Mouse (Mus musculus) heart, adult 2 months (tissue): ENCODE measurements around the gene Trappc10. TPM values are rescaled to one million over a fixed set of nuclear protein-coding genes. Genes with fewer than 3 reads are reported as not detected.

Experiments
- DNase-seq, 2 experiments: peaks; one replicate each; pipeline ENCODE4 v3.0.0; 2021
- H3K27ac ChIP-seq: fragments of 200-600 bp; 2 replicates; pipeline ENCODE4 v1.8.1; 2022
- H3K27me3 ChIP-seq: fragments of 200-500 bp; 2 replicates; pipeline ENCODE4 v1.6.1; 2012; ENCODE audit warnings: mild to moderate bottlenecking, low read length, inconsistent platforms, mixed read lengths; ENCODE audit not compliant: control insufficient read depth, insufficient read depth
- H3K36me3 ChIP-seq: fragments of 200-500 bp; 2 replicates; pipeline ENCODE4 v1.6.1; 2012; ENCODE audit warnings: low read length, inconsistent platforms; ENCODE audit not compliant: control insufficient read depth, insufficient read depth
- H3K4me1 ChIP-seq: fragments of 200-500 bp; 2 replicates; pipeline ENCODE4 v1.6.1; 2011; ENCODE audit warnings: low read length; ENCODE audit not compliant: control insufficient read depth, insufficient read depth
- H3K4me3 ChIP-seq: fragments of 200-600 bp; 2 replicates; pipeline ENCODE4 v1.8.1; 2022
- H3K79me2 ChIP-seq: fragments of 200-500 bp; replicated peaks from 2 replicates; pipeline ENCODE4 v1.6.1; 2012; ENCODE audit warnings: mild to moderate bottlenecking, inconsistent platforms, low read length, moderate library complexity, mixed read lengths; ENCODE audit not compliant: control insufficient read depth, insufficient read depth
- H3K9ac ChIP-seq: fragments of 200-500 bp; 2 replicates; pipeline ENCODE4 v1.6.1; 2012; ENCODE audit warnings: low read depth, mild to moderate bottlenecking, control low read depth, inconsistent platforms, low read length, mixed read lengths
- CTCF ChIP-seq: fragments of 200-600 bp; IDR thresholded peaks from 2 replicates; pipeline ENCODE4 v1.8.1; 2022; ENCODE audit warnings: antibody characterized with exemption, mild to moderate bottlenecking, moderate library complexity
- EP300 ChIP-seq: fragments of 200-500 bp; IDR thresholded peaks from 2 replicates; pipeline ENCODE4 v1.6.1; 2011; ENCODE audit warnings: low read depth, low read length, control low read depth; ENCODE audit not compliant: insufficient read depth
- POLR2A ChIP-seq: fragments of 200-500 bp; IDR thresholded peaks from 2 replicates; pipeline ENCODE4 v1.6.1; 2011; ENCODE audit warnings: mild to moderate bottlenecking, low read depth, low read length, control low read depth; ENCODE audit not compliant: insufficient read depth
- whole genome bisulfite sequencing: fragments of 180-500 bp; shearing (Covaris S2); methylation state at CpG from one replicate; pipeline ENCODE4 v1.1.7; 2018; 5-methylcytosine and 5-hydroxymethylcytosine counted together
- intact Hi-C: fragments of 180-260 bp; cut with DNase I; formaldehyde crosslinking; loops from one replicate; pipeline ENCODE4 v1.15.1; 2025
- polyA plus RNA-seq: library from polyadenylated mRNA; depleted of rRNA; stranded (reverse); fragments of >200 nt; gene quantifications from 2 replicates; pipeline ENCODE4 v1.2.3, GENCODE M21; 2012
- total RNA-seq, 2 experiments: library from RNA; stranded (reverse); gene quantifications; 2 replicates each; pipeline ENCODE4 v1.2.3; 2021

The Trappc10 gene
- total and polyA plus RNA-seq, 3 experiments: 37.4 to 52.9 (median 43.8) TPM

DNA sequence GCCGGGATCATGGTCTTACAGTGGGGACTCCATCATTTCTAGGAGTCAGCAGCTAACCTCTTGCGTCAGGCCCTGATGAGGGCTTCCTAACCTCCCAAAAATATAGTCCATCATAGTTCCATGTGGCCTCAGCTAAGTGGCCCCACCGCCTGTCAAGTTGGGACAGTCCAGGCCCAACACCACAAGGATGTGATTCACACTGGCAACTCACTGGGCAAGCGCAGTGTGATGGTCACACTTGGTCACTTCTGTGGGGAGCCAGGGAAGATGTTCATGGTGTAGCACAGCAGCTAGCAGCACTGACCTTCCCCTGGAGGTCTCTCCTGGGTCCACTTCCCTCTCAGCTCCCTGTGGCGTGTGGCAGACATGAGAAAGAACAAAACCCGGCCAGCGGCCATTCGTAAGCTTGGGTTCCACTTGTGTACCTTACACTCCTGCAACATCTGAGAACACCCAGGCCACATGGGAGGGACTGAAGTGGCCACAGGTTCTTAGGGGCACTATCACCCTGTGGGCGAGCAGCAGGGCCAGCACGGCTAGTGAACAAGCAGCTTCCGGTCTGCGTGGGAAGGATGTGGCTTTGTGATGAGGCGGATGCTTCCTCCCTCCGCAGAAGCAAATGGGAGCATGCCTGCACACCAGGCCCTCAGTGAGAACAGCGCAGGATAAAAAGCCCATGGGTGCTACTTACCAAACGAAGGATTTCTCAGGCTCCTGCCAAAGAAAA, 83.9 kb downstream of the Trappc10 start:
- peaks cover 7% of the 10 kb centered on the region for H3K4me1 ChIP-seq
- H3K36me3 ChIP-seq: no peaks in the 10 kb centered on the region
- H3K9ac ChIP-seq: no peak overlapping the region
- TF ChIP-seq POLR2A (no peak), EP300 (no peak), CTCF (no peak)
- intact Hi-C loops: loop anchor here (1.0 kb wide), 3 partner anchors 91 to 176 kb away; partner anchors contain the start of gene Icosl
- H3K27ac ChIP-seq: no peak overlapping the region; the same call in 1 of the 2 replicates
- no peak overlapping the region for H3K4me3 ChIP-seq
- peak in 1 of 2 experiments; percentile 59 for DNase-seq
- 76% methylated on average over 16 of the region's 16 CpGs for WGBS
- no peaks in the 10 kb centered on the region for H3K79me2 ChIP-seq
- no peaks in the 10 kb centered on the region for H3K27me3 ChIP-seq

GRCm38 (mm10) chr10:78159906-78160305, 84.5 kb downstream of the Trappc10 start:
- no peaks in the 10 kb centered on the region for H3K27me3 ChIP-seq
- no peak overlapping the region; the same call in 1 of the 2 replicates for H3K4me3 ChIP-seq
- H3K79me2 ChIP-seq: no peaks in the 10 kb centered on the region
- peaks cover 7% of the 10 kb centered on the region for H3K4me1 ChIP-seq
- H3K9ac ChIP-seq: no peak overlapping the region
- WGBS: 4% methylated on average over 7 of the region's 7 CpGs
- intact Hi-C loops: loop anchor here (1.0 kb wide), 3 partner anchors 91 to 176 kb away; partner anchors contain the start of gene Icosl
- peak; percentile 84 to 89 for DNase-seq
- no peaks in the 10 kb centered on the region for H3K36me3 ChIP-seq
- peak; percentile 95 for TF ChIP-seq EP300
- TF ChIP-seq POLR2A: peak; percentile 53; the same call in 1 of the 2 replicates
- peak; percentile 99 for TF ChIP-seq CTCF
- H3K27ac ChIP-seq: peak overlapping the region; percentile 4; the same call in 1 of the 2 replicates

DNA sequence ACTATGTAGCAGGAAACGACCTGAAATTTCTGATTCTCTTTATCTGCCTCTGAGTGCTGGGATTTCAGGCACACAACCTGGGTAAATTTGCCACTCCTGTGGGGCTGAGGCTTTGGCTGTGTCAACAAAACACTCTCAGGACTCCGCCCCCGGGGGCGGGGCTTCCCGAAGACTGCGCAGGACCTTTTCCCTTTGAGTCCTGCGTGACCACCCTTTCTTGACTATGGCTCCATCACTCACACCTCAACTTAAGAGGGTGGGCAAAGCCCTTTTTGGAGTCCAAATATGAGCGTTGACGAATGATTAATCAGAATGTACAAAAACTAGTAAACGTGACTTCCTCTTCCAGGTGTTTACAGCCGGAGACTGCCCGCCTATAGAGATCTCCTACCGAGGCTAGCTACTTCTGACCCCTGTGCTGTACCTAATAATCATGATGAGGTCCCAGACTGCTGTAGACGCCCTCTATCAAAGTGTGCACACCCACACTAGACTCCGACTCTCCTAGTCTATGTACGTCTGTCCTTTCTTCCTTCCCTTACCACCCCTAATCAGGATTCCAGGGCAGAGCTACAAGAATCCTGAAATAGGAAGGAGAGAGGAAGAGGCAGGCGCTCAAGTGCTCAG, 85.1 kb downstream of the Trappc10 start:
- H3K9ac ChIP-seq: 0 out of 2 replicates have a peak overlapping the region, but pooled peaks have one; percentile 19
- 17% methylated on average over 17 of the region's 17 CpGs for WGBS
- TF ChIP-seq CTCF: no peak
- TF ChIP-seq POLR2A: no peak
- TF ChIP-seq EP300: no peak
- no peaks in the 10 kb centered on the region for H3K79me2 ChIP-seq
- H3K27ac ChIP-seq: peak overlapping the region; percentile 4; the same call in 1 of the 2 replicates
- no peaks in the 10 kb centered on the region for H3K36me3 ChIP-seq
- H3K27me3 ChIP-seq: no peaks in the 10 kb centered on the region
- H3K4me1 ChIP-seq: peaks cover 7% of the 10 kb centered on the region
- peak; percentile 78 to 80 for DNase-seq
- intact Hi-C loops: no loop called here
- H3K4me3 ChIP-seq: peak overlapping the region; percentile 0; the same call in 1 of the 2 replicates

DNA sequence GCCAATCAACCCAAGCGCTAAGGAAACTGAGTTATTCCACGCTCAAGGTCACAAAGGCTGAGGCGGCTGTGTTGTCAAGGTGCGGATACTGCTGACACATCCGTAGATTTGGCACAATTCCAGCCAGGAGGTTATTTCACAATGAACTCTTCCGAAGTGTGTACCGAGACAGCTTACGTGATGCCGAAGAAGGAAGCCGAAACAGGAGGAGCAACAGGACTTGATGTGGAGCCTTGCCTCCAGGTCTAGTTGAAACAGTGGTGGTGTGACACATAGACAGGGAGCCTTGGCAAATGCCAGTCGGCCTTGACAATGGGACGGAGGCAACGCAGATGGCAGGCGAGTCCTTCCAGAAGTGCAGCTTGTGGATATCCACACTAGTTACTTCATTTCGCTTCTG, 86.4 kb downstream of the Trappc10 start:
- peaks cover 5% of the 10 kb centered on the region for H3K4me1 ChIP-seq
- 67% methylated on average over 15 of the region's 15 CpGs for WGBS
- H3K27ac ChIP-seq: no peak overlapping the region
- TF ChIP-seq POLR2A (no peak), EP300 (no peak), CTCF (no peak)
- no peak for DNase-seq
- no peaks in the 10 kb centered on the region for H3K27me3 ChIP-seq
- H3K79me2 ChIP-seq: no peaks in the 10 kb centered on the region
- H3K4me3 ChIP-seq: no peak overlapping the region
- intact Hi-C loops: no loop called here
- no peaks in the 10 kb centered on the region for H3K36me3 ChIP-seq
- no peak overlapping the region for H3K9ac ChIP-seq

- DNase-seq: no peak
- Histone ChIP-seq H3K27ac (no peak overlapping the region), H3K9ac (no peak overlapping the region), H3K4me3 (no peak overlapping the region), H3K79me2 (no peaks in the 10 kb centered on the region), H3K27me3 (no peaks in the 10 kb centered on the region), H3K36me3 (no peaks in the 10 kb centered on the region), H3K4me1 (peaks cover 5% of the 10 kb centered on the region)
- WGBS: 59% methylated on average over 6 of the region's 6 CpGs
- intact Hi-C loops: no loop called here
- TF ChIP-seq CTCF (no peak), POLR2A (no peak), EP300 (no peak)
Observed at GRCm38 (mm10) chr10:78156926-78157325, 87.5 kb downstream of the Trappc10 start.
